ENCODE assay signal across 23 mouse cellular contexts in genomic region chr1:57370451-57370850, GRCm38 (mm10). TPM values are rescaled to one million over a fixed set of nuclear protein-coding genes. Genes with fewer than 3 reads are reported as not detected.
DNase-seq lines count a peak whose midpoint lies in the region; ATAC-seq lines count a peak whose summit lies in the region.
"Had no signal": no experiment of that assay in that cellular context is flagged by ENCODE, and none has a peak within 500 bp of the region (broad histone marks: within the 10 kb centered on the region; RNA-seq: fewer than 3 reads in every experiment).

No protein-coding gene starts in this region.

- peak; percentile 62 for DNase-seq in splenic B cell, adult 2 months (ENCODE audit: low read depth, low spot score)
- no peak for DNase-seq in gastrocnemius, postnatal 14 days
- DNase-seq in kidney, adult 18-20 months: no peak
- DNase-seq in lung, postnatal 14 days: no peak
- DNase-seq: adrenal gland, postnatal 10 days; adrenal gland, postnatal 36 days; cerebellum, adult 18-20 months; cerebellum, adult 9-10 months; cerebellum, postnatal 14 days; forebrain, postnatal 0 days; gastrocnemius, adult 2 months; gastrocnemius, postnatal 25 days; heart, adult 2 months had no signal

- H3K36me3 ChIP-seq in splenic B cell, adult 2 months (ENCODE audit: control insufficient read depth, insufficient read depth, low read length, poor library complexity, severe bottlenecking): no peaks in the 10 kb centered on the region
- H3K36me3 ChIP-seq: embryonic facial prominence, embryonic 12.5 days; embryonic facial prominence, embryonic 15.5 days; heart, embryonic 10.5 days; heart, embryonic 13.5 days; hindbrain, embryonic 12.5 days had no signal

- intact Hi-C loops in gastrocnemius, postnatal 14 days (cut with DNase I; ENCODE audit: low total_unique reads): no loop called here

- ATAC-seq in common myeloid progenitor, adult 5-6 weeks (replicated peaks; ENCODE audit: low read depth, poor library complexity, severe bottlenecking): peak; percentile 83
- ATAC-seq in megakaryocyte progenitor cell, adult 5-6 weeks (replicated peaks; ENCODE audit: poor library complexity): peak; percentile 96
- ATAC-seq: forebrain, embryonic 14.5 days; forebrain, postnatal 0 days; hindbrain, embryonic 16.5 days; Patski had no signal

- H3K27me3 ChIP-seq in splenic B cell, adult 2 months (ENCODE audit: control insufficient read depth, insufficient read depth, low read length, poor library complexity, severe bottlenecking): no peaks in the 10 kb centered on the region
- H3K27me3 ChIP-seq: embryonic facial prominence, embryonic 12.5 days; embryonic facial prominence, embryonic 15.5 days; heart, embryonic 13.5 days; hindbrain, embryonic 12.5 days; Patski had no signal

RNA-seq across cellular contexts. Expression of gene 1700066M21Rik, which starts 7.0 kb away (rescaled TPM):
- total RNA-seq in common myeloid progenitor, adult 5-6 weeks (2017): 14.2 and 18.7 TPM in 2 replicates
- 16.6 and 19.3 TPM in 2 replicates for total RNA-seq in megakaryocyte progenitor cell, adult 5-6 weeks (2015)
- total RNA-seq in megakaryocyte progenitor cell, adult 5-6 weeks (2017): 18.1 TPM in 2 replicates
- 1 to 10 TPM; 1.9 to 2.1 TPM for total RNA-seq in gastrocnemius, postnatal 14 days (2021)

RNA-seq across cellular contexts. Expression of gene Maip1, which starts 35.7 kb away (rescaled TPM):
- 11.3 and 16.8 TPM in 2 replicates for total RNA-seq in common myeloid progenitor, adult 5-6 weeks (2017)
- total RNA-seq in megakaryocyte progenitor cell, adult 5-6 weeks (2015): 12.4 and 15.6 TPM in 2 replicates
- 10.0 and 10.8 TPM in 2 replicates for total RNA-seq in megakaryocyte progenitor cell, adult 5-6 weeks (2017)
- total RNA-seq in gastrocnemius, postnatal 14 days (2021): 1 to 10 TPM; 7.1 to 8.3 TPM

RNA-seq across cellular contexts. Expression of gene Tyw5, which starts 36.5 kb away (rescaled TPM):
- total RNA-seq in common myeloid progenitor, adult 5-6 weeks (2017): 14.6 and 22.1 TPM in 2 replicates
- 23.3 and 35.1 TPM in 2 replicates for total RNA-seq in megakaryocyte progenitor cell, adult 5-6 weeks (2015)
- total RNA-seq in megakaryocyte progenitor cell, adult 5-6 weeks (2017): 25.8 and 28.4 TPM in 2 replicates
- total RNA-seq in gastrocnemius, postnatal 14 days (2021): 1 to 10 TPM; 3.7 to 4.0 TPM
